Mouse (Mus musculus): Measurements from ENCODE around the gene Avpr2.
A peak's percentile ranks its signal among the peaks of the same experiment; 100 is the strongest.

Gene Avpr2

GRCm38 (mm10) chrX:73891551-73892152, at the start of gene Avpr2:
Avpr2 (plus strand) TSS chrX:73892102.
- no peak for DNase-seq (ENCODE audit: low spot score in 2 of 2)

- DNase-seq (ENCODE audit: low spot score in 2 of 2), result no peak
Measured at GRCm38 (mm10) chrX:73854326-73855086, 37.4 kb upstream of the Avpr2 start.

- DNase-seq (ENCODE audit: low spot score in 2 of 2), result no peak
Measured at GRCm38 (mm10) chrX:73855087-73855408, 36.9 kb upstream of the Avpr2 start.

GRCm38 (mm10) chrX:73864692-73865091, 27.2 kb upstream of the Avpr2 start:
- no peak for DNase-seq (ENCODE audit: low spot score in 2 of 2)

GRCm38 (mm10) chrX:73867256-73867655, 24.6 kb upstream of the Avpr2 start:
- DNase-seq (ENCODE audit: low spot score in 2 of 2), result no peak

- DNase-seq (ENCODE audit: low spot score in 2 of 2), result no peak
Measured at GRCm38 (mm10) chrX:73867852-73868251, 24.1 kb upstream of the Avpr2 start.

- DNase-seq (ENCODE audit: low spot score in 2 of 2), result no peak
Measured at GRCm38 (mm10) chrX:73869334-73869733, 22.6 kb upstream of the Avpr2 start.

GRCm38 (mm10) chrX:73871474-73871873, 20.4 kb upstream of the Avpr2 start:
- DNase-seq (ENCODE audit: low spot score in 2 of 2), result no peak

- DNase-seq (ENCODE audit: low spot score in 2 of 2), result no peak
Measured at GRCm38 (mm10) chrX:73871956-73872355, 19.9 kb upstream of the Avpr2 start.

GRCm38 (mm10) chrX:73875881-73876280, 16.0 kb upstream of the Avpr2 start:
- no peak for DNase-seq (ENCODE audit: low spot score in 2 of 2)

GRCm38 (mm10) chrX:73877014-73877413, 14.9 kb upstream of the Avpr2 start:
- no peak for DNase-seq (ENCODE audit: low spot score in 2 of 2)

GRCm38 (mm10) chrX:73880194-73881035, 11.5 kb upstream of the Avpr2 start:
- DNase-seq (ENCODE audit: low spot score in 2 of 2), result no peak

GRCm38 (mm10) chrX:73881036-73881427, 10.9 kb upstream of the Avpr2 start:
- DNase-seq (ENCODE audit: low spot score in 2 of 2), result no peak

- no peak for DNase-seq (ENCODE audit: low spot score in 2 of 2)
Measured at GRCm38 (mm10) chrX:73881463-73881862, 10.4 kb upstream of the Avpr2 start.

- no peak for DNase-seq (ENCODE audit: low spot score in 2 of 2)
Measured at GRCm38 (mm10) chrX:73892833-73893232, 931 bp downstream of the Avpr2 start.

- DNase-seq (ENCODE audit: low spot score in 2 of 2), result peak; percentile 31 to 38
Measured at GRCm38 (mm10) chrX:73895719-73896118, 3.8 kb downstream of the Avpr2 start, which contains the start of gene L1cam. L1cam (minus strand) TSS chrX:73896105.

- no peak for DNase-seq (ENCODE audit: low spot score in 2 of 2)
Measured at GRCm38 (mm10) chrX:73897959-73898358, 6.1 kb downstream of the Avpr2 start.

- DNase-seq (ENCODE audit: low spot score in 2 of 2), result no peak
Measured at GRCm38 (mm10) chrX:73910049-73910448, 18.1 kb downstream of the Avpr2 start.

- no peak for DNase-seq (ENCODE audit: low spot score in 2 of 2)
Measured at GRCm38 (mm10) chrX:73910451-73910850, 18.5 kb downstream of the Avpr2 start.

- no peak for DNase-seq (ENCODE audit: low spot score in 2 of 2)
Measured at GRCm38 (mm10) chrX:73911156-73911555, 19.3 kb downstream of the Avpr2 start.

- no peak for DNase-seq (ENCODE audit: low spot score in 2 of 2)
Measured at GRCm38 (mm10) chrX:73911588-73911987, 19.7 kb downstream of the Avpr2 start.

GRCm38 (mm10) chrX:73914827-73915703, 23.2 kb downstream of the Avpr2 start:
- peak; percentile 52 to 67 for DNase-seq (ENCODE audit: low spot score in 2 of 2)

Measured in frontal cortex, postnatal 25 days (tissue).